Mouse (Mus musculus) adrenal gland, adult 2 months (tissue): Measurements from ENCODE around the gene Tnfrsf14. TPM values are rescaled to one million over a fixed set of nuclear protein-coding genes. Genes with fewer than 3 reads are reported as not detected.

ENCODE experiments used
- DNase-seq: peaks from one replicate; pipeline ENCODE4 v3.0.0; 2021
- polyA plus RNA-seq: library from polyadenylated mRNA; depleted of rRNA; stranded (reverse); fragments of >200 nt; gene quantifications from 2 replicates; pipeline ENCODE4 v1.2.3, GENCODE M21; 2012; rRNA removed
- total RNA-seq, 2 experiments: library from RNA; stranded (reverse); gene quantifications; 2 replicates each; pipeline ENCODE4 v1.2.3; 2021

Gene Tnfrsf14
- total and polyA plus RNA-seq, 3 experiments, result 6.1 to 27.2 (median 8.4) TPM

DNA sequence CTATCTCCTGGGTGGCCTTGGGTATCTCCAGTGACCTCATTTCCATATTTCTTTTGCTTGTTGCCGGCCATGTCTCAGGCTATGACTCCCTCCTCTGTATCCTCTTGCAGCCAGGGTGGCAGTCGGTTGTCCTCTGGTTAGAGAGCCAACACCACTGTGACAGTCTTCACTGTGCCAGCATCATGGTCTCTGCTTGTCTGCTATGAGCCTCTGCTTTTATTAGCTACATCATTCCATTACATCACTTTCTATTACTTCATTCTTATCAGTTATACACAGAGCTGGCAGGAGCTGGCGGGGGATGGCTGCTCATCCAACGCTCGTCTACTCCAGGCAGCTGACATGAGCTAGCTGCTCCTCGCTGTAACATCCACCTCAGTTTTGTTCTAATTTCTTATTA, 47.6 kb downstream of the Tnfrsf14 start:
- peak; percentile 33 for DNase-seq

DNA sequence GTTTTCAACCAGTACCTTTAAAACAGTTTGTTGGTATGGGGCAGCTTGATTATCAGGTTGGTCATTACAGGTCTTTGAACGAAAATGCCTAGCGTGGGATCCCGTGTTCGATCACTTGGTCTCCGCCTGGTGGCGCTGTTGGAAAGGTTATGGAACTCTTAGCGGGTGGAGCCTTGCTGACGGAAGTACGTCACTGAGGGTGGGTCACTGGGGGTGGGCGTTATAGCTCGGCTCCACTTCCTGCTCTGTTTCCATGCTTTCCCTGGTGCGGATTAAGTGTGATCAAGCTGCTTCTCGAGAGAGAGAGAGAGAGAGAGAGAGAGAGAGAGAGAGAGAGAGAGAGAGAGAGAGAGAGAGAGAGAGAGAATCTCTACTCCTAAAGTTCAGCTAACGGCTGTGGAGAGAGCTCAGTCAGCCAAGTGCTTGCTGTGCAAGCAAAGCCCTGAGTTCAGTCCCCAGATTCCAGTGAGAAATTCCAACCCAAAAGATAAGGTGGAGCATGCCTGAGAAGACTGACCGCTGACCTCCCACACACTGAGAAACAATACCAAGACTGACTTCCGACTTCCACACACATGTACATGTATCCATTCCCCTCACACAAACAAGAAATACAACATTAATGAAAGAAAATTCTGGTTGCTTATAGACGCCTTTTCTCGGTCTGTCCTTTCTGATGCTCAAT, 50.4 kb downstream of the Tnfrsf14 start:
- DNase-seq, result peak; percentile 91

DNA sequence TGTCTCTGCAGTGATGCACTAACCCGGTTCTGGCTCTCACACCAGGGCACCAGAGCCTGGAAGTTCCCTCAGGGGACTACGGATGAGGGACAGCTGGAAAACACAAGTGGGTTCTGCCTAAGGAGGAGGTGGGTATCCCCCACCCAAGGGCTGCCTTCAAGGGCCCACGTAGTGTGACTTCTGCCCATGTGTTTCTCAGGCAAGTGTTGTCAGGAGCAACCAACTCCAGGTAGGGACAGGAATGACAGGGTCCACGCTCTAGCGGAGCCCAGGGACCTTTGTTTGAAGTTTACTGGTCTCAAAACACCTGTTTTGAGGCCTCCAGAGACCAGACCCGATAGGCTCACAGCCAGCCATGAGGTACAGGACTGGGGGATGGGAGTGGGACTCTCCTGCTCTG, 55.2 kb downstream of the Tnfrsf14 start:
- no peak for DNase-seq

Other genes starting within 250 kb of the Tnfrsf14 start
- gene Ttc34, start 91.1 kb downstream of the Tnfrsf14 start, total RNA-seq, result under 1 TPM in 1 of 2 experiments, not detected in 1; 0.21 TPM
- gene Ttc34, start 91.1 kb downstream of the Tnfrsf14 start, polyA plus RNA-seq, result 0.29 and 0.48 TPM in 2 replicates
- 1 to 10 TPM in 1 of 2 experiments, under 1 TPM in 1; 0.66 to 4.9 TPM for gene Mmel1, start 59.0 kb downstream of the Tnfrsf14 start, total RNA-seq
- gene Mmel1, start 59.0 kb downstream of the Tnfrsf14 start, polyA plus RNA-seq, result 2.4 and 6.3 TPM in 2 replicates
- gene Fam213b, start 29.4 kb downstream of the Tnfrsf14 start, total RNA-seq, result 10 to 100 TPM; 41.1 to 56.2 TPM
- gene Fam213b, start 29.4 kb downstream of the Tnfrsf14 start, polyA plus RNA-seq, result 61.1 and 87.9 TPM in 2 replicates
- gene Hes5, start 32.4 kb upstream of the Tnfrsf14 start, total RNA-seq, result not detected
- 0.27 TPM in 1 of 2 replicates, not detected in the other for gene Hes5, start 32.4 kb upstream of the Tnfrsf14 start, polyA plus RNA-seq
- 10 to 100 TPM; 24.5 to 28.0 TPM for gene Pank4, start 35.6 kb upstream of the Tnfrsf14 start, total RNA-seq
- 34.8 and 35.3 TPM in 2 replicates for gene Pank4, start 35.6 kb upstream of the Tnfrsf14 start, polyA plus RNA-seq
- gene Plch2, start 128.2 kb upstream of the Tnfrsf14 start, total RNA-seq, result under 1 TPM; 0.40 to 0.83 TPM
- 4.4 and 4.8 TPM in 2 replicates for gene Plch2, start 128.2 kb upstream of the Tnfrsf14 start, polyA plus RNA-seq
- gene Pex10, start 138.5 kb upstream of the Tnfrsf14 start, total RNA-seq, result 10 to 100 TPM; 17.9 to 23.9 TPM
- 37.4 and 46.2 TPM in 2 replicates for gene Pex10, start 138.5 kb upstream of the Tnfrsf14 start, polyA plus RNA-seq
- gene Rer1, start 157.8 kb upstream of the Tnfrsf14 start, total RNA-seq, result 100 to 1,000 TPM; 114 to 115 TPM
- gene Rer1, start 157.8 kb upstream of the Tnfrsf14 start, polyA plus RNA-seq, result 49.1 and 58.4 TPM in 2 replicates
- gene Morn1, start 158.0 kb upstream of the Tnfrsf14 start, total RNA-seq, result 1 to 10 TPM; 5.5 to 5.9 TPM
- 14.2 and 18.8 TPM in 2 replicates for gene Morn1, start 158.0 kb upstream of the Tnfrsf14 start, polyA plus RNA-seq